In the genomic region with DNA sequence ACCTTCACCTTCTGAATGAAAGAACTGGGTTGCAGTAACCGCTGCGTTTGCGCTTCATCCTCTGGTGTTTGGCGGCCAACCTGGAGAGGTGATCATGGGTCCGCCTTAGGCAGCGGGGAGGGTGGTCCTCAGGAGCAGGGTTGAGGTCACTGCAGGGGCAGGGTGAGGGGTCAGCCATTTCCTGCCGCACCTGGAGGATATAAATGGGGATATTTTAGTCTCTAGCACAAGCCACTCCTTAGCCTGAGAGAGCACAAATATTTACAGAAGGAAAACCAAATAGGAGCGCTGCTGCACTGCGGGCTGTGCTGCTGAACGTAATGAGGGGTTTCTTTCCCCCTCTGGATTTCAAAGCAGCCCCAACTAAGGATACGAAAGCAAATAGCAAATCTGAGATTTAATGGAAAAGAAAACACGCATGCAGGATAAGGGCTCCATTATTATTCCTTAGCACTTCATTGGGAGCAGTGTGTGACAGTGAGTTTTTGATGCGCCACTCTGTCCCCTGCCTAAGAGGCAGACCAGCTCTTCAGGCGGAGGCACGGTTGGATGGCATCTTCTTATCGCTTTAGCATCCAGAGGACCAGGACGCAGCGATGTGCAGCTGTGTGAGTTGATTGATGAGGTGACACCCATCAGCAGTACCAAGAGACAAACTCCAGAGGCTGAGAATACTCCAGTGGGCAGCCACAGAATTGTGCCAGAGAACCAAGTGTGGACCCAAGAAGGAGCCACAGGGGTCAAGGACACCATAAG, we compare ENCODE assay signal across 16 mouse cellular contexts.
DNase-seq lines count a peak whose midpoint lies in the region; ATAC-seq and TF ChIP-seq lines count a peak whose summit lies in the region.
"Had no signal": no experiment of that assay in that cellular context is flagged by ENCODE, and none has a peak within 500 bp of the region (broad histone marks: within the 10 kb centered on the region; RNA-seq: fewer than 3 reads in every experiment).

No protein-coding gene starts in this region.

- WGBS in limb, embryonic 13.5 days, result 50% methylated on average over 18 of the region's 18 CpGs
- WGBS in lung, embryonic 16.5 days, result 12% methylated on average over 18 of the region's 18 CpGs

- H3K4me1 ChIP-seq in limb, embryonic 13.5 days, result peaks cover 6% of the 10 kb centered on the region; the same call in 1 of the 2 replicates
- H3K4me1 ChIP-seq in lung, embryonic 16.5 days (replicated peaks; ENCODE audit: control insufficient read depth, insufficient read depth, low read length), result peaks cover 5% of the 10 kb centered on the region

- intact Hi-C loops in left cerebral cortex, postnatal 10 days (cut with DNase I), result no loop called here

- no peak overlapping the region for H3K9ac ChIP-seq in limb, embryonic 13.5 days
- H3K9ac ChIP-seq in lung, embryonic 16.5 days (ENCODE audit: low read length), result no peak overlapping the region

- H3K9me3 ChIP-seq in limb, embryonic 13.5 days, result no peaks in the 10 kb centered on the region
- H3K9me3 ChIP-seq in lung, embryonic 16.5 days (ENCODE audit: control insufficient read depth, low read length), result no peaks in the 10 kb centered on the region

- H3K4me2 ChIP-seq in limb, embryonic 13.5 days (replicated peaks), result no peak overlapping the region
- peak overlapping the region; percentile 49 for H3K4me2 ChIP-seq in lung, embryonic 16.5 days (ENCODE audit: low read depth, low read length)
- H3K4me2 ChIP-seq: midbrain, embryonic 11.5 days had no signal

- TF ChIP-seq CTCF in layer of hippocampus, adult 2 months (conservative IDR thresholded peaks at IDR 0.05), result no peak

- peak; percentile 48 for DNase-seq in embryo, embryonic 10 days (ENCODE audit: low spot score)
- DNase-seq in embryo, embryonic 9.5 days (ENCODE audit: extremely low spot score), result peak; percentile 36
- no peak for DNase-seq in cerebellum, adult 9-11 months
- no peak for DNase-seq in left cerebral cortex, postnatal 10 days (ENCODE audit: extremely low spot score in 1 of 2, low spot score in 2 of 2)
- DNase-seq in kidney, postnatal 14 days, result no peak
- no peak for DNase-seq in layer of hippocampus, adult 2 months (ENCODE audit: low spot score in 2 of 2)
- DNase-seq: cerebellum, postnatal 25 days; heart, adult 2 months; retina, postnatal 1 day; spleen, adult 18-20 months; thymus, adult 18-20 months had no signal

- no peak for ATAC-seq in limb, embryonic 13.5 days (ENCODE audit: low FRiP score, low read depth)
- peak; percentile 75 for ATAC-seq in lung, embryonic 16.5 days (ENCODE audit: low read depth)
- ATAC-seq: inflammation-experienced regulatory T-cells, adult 6 months; Patski had no signal

- peaks cover 27% of the 10 kb centered on the region for H3K27me3 ChIP-seq in limb, embryonic 13.5 days
- H3K27me3 ChIP-seq in lung, embryonic 16.5 days (ENCODE audit: control insufficient read depth, insufficient read depth, low read depth, low read length), result no peaks in the 10 kb centered on the region

- H3K27ac ChIP-seq in limb, embryonic 13.5 days, result peak overlapping the region; percentile 44; the same call in 1 of the 2 replicates
- H3K27ac ChIP-seq in lung, embryonic 16.5 days (ENCODE audit: low read length), result peak overlapping the region; percentile 77
- H3K27ac ChIP-seq in layer of hippocampus, adult 2 months, result no peak overlapping the region
- H3K27ac ChIP-seq: heart, adult 2 months had no signal

- no peaks in the 10 kb centered on the region for H3K36me3 ChIP-seq in limb, embryonic 13.5 days
- no peaks in the 10 kb centered on the region for H3K36me3 ChIP-seq in lung, embryonic 16.5 days (ENCODE audit: control insufficient read depth, insufficient read depth, low read length)

- H3K4me3 ChIP-seq in limb, embryonic 13.5 days, result no peak overlapping the region
- no peak overlapping the region for H3K4me3 ChIP-seq in lung, embryonic 16.5 days (ENCODE audit: low read length)
- H3K4me3 ChIP-seq in layer of hippocampus, adult 2 months, result no peak overlapping the region
- H3K4me3 ChIP-seq: heart, adult 2 months had no signal

Comparison
In these comparisons a context has a peak if more than half of its experiments do, and no peak if none do; other contexts are left out.
1. DNase-seq: peak in embryo, embryonic 10 days (single experiment) and embryo, embryonic 9.5 days (single experiment); none in cerebellum, adult 9-11 months (single experiment), left cerebral cortex, postnatal 10 days (0 of 2), kidney, postnatal 14 days (single experiment) and layer of hippocampus, adult 2 months (0 of 2).